Mouse (Mus musculus) MEL (cell line): ENCODE results near the gene Col13a1.

ENCODE experiments used
- CTCF ChIP-seq, 3 experiments: IDR thresholded peaks in 2 of 3; conservative IDR thresholded peaks in 1 of 3; 2 replicates each; pipeline ENCODE4 v1.5.1; 2011 to 2012; ENCODE audit warnings: low read length in 3 of 3, low read depth in 2 of 3, mild to moderate bottlenecking in 2 of 3, improper control_type of control experiment in 1 of 3, inconsistent platforms in 1 of 3, mixed read lengths in 1 of 3, moderate library complexity in 1 of 3; ENCODE audit not compliant: control insufficient read depth in 1 of 3, insufficient read depth in 1 of 3, poor library complexity in 1 of 3, severe bottlenecking in 1 of 3
- EP300 ChIP-seq, 2 experiments: IDR thresholded peaks; 2 replicates each; pipeline ENCODE4 v1.6.1; 2011; ENCODE audit warnings: improper control_type of control experiment in 2 of 2, low read length in 2 of 2, low read depth in 1 of 2, mild to moderate bottlenecking in 1 of 2
- TCF12 ChIP-seq: IDR thresholded peaks from 2 replicates; pipeline ENCODE4 v1.6.1; 2014; ENCODE audit warnings: low read depth, mild to moderate bottlenecking, inconsistent platforms, low read length, improper control_type of control experiment, moderate library complexity

- TF ChIP-seq CTCF (IDR thresholded peaks at IDR 0.05 in 2 of 3, conservative IDR thresholded peaks at IDR 0.05 in 1 of 3; ENCODE audit: control insufficient read depth in 1 of 3, insufficient read depth in 1 of 3, low read depth in 2 of 3, low read length in 3 of 3, poor library complexity in 1 of 3, severe bottlenecking in 1 of 3), result no peak
- no peak for TF ChIP-seq TCF12
- TF ChIP-seq EP300 (IDR thresholded peaks at IDR 0.05; ENCODE audit: low read depth in 1 of 2, low read length in 2 of 2), result no peak
These were observed 130.4 kb downstream of the Col13a1 start for GRCm38 (mm10) chr10:61848553-61848952.
